Mouse (Mus musculus) adrenal gland, adult 8-10 months (tissue): ENCODE measurements around the gene Igf1. TPM values are rescaled to one million over a fixed set of nuclear protein-coding genes. Genes with fewer than 3 reads are reported as not detected.
A peak's percentile ranks its signal among the peaks of the same experiment; 100 is the strongest.

Experiments
- DNase-seq: peaks from one replicate; pipeline ENCODE4 v3.0.0; 2022
- total RNA-seq, 4 experiments: library from RNA; stranded (reverse); gene quantifications; 2 replicates each; pipeline ENCODE4 v1.2.4; 2022

The Igf1 gene
- total RNA-seq, 4 experiments from 2014 or later = 12.3 to 27.5 (median 16.2) TPM

- no peak for DNase-seq
Measured at GRCm38 (mm10) chr10:87897331-87897730, 39.3 kb downstream of the Igf1 start.

GRCm38 (mm10) chr10:87898826-87899225, 40.8 kb downstream of the Igf1 start:
- no peak for DNase-seq

GRCm38 (mm10) chr10:87901916-87902315, 43.9 kb downstream of the Igf1 start:
- peak; percentile 26 for DNase-seq

- no peak for DNase-seq
Measured at GRCm38 (mm10) chr10:87904324-87904723, 46.3 kb downstream of the Igf1 start.

- no peak for DNase-seq
Measured at GRCm38 (mm10) chr10:87905087-87905486, 47.0 kb downstream of the Igf1 start.

- no peak for DNase-seq
Measured at GRCm38 (mm10) chr10:87906121-87906520, 48.1 kb downstream of the Igf1 start.

GRCm38 (mm10) chr10:87906757-87907307, 48.8 kb downstream of the Igf1 start:
- no peak for DNase-seq

GRCm38 (mm10) chr10:87913852-87914251, 55.8 kb downstream of the Igf1 start:
- no peak for DNase-seq

GRCm38 (mm10) chr10:87914932-87915331, 56.9 kb downstream of the Igf1 start:
- DNase-seq = no peak

- DNase-seq = no peak
Measured at GRCm38 (mm10) chr10:87915782-87916181, 57.7 kb downstream of the Igf1 start.

- no peak for DNase-seq
Measured at GRCm38 (mm10) chr10:87922263-87922662, 64.2 kb downstream of the Igf1 start.

- DNase-seq = no peak
Measured at GRCm38 (mm10) chr10:87926564-87926963, 68.5 kb downstream of the Igf1 start.

GRCm38 (mm10) chr10:87927131-87927609, 69.1 kb downstream of the Igf1 start:
- DNase-seq = peak; percentile 15

- DNase-seq = no peak
Measured at GRCm38 (mm10) chr10:87948192-87948591, 90.1 kb downstream of the Igf1 start.

- DNase-seq = no peak
Measured at GRCm38 (mm10) chr10:87971536-87971935, 113.5 kb downstream of the Igf1 start.

GRCm38 (mm10) chr10:87973911-87974631, 116.0 kb downstream of the Igf1 start:
- no peak for DNase-seq

GRCm38 (mm10) chr10:87985375-87985774, 127.3 kb downstream of the Igf1 start:
- DNase-seq = no peak

- no peak for DNase-seq
Measured at GRCm38 (mm10) chr10:87986201-87986600, 128.1 kb downstream of the Igf1 start.

Other genes with a start within 250 kb of the Igf1 start
- gene Pmch, start 232.8 kb downstream of the Igf1 start, total RNA-seq = not detected